Mouse (Mus musculus): Measurements from ENCODE around the gene Itm2b. TPM values are rescaled to one million over a fixed set of nuclear protein-coding genes. Genes with fewer than 3 reads are reported as not detected.

Itm2b gene
- polyA plus RNA-seq, 1 experiment = 1,793 TPM

DNA sequence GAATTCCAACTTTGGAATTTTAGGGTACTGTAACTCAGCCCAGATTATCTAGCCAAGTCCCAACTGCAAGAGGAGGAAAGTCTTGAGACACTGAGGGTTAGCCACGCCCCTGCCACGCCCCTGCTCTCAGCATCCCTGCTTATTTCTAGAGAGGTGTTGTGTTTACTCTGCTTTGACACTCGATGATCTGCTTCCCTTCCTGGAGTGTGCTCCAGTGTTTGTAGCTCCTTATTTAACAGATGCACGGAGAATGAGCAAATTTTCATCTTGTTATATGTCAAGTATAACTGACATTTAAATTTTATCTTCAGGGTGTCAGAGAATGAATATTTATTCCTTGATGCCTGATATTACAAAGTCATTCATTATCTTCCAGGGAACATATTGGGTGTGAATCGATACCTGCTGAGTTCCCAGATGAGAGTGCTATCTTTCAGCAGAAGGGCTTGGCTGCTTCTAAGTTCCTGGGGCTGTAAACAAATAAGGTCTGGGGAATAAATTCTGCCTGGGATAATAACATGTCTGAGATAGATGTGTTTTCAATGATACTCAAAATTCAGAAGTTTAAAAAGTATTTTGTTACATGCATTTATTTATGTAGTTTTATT lies 35.2 kb upstream of the Itm2b start:
- Histone ChIP-seq H3K27me3 (ENCODE audit: control insufficient read depth, insufficient read depth, low read length) (no peaks in the 10 kb centered on the region), H3K27ac (ENCODE audit: insufficient read depth, low read length) (peak overlapping the region; percentile 43), H3K4me1 (ENCODE audit: control insufficient read depth, insufficient read depth, low read length) (peaks cover 30% of the 10 kb centered on the region), H3K4me3 (replicated peaks; ENCODE audit: insufficient read depth, low read depth, low read length) (no peak overlapping the region)
- peak; percentile 33 to 57 for DNase-seq
- 19% methylated on average over 5 of the region's 5 CpGs for WGBS
- TF ChIP-seq POLR2A (IDR thresholded peaks at IDR 0.05; ENCODE audit: borderline replicate concordance, insufficient read depth, low read length) (no peak), CTCF (IDR thresholded peaks at IDR 0.05; ENCODE audit: borderline replicate concordance, insufficient read depth, low read depth, low read length) (no peak)

- H3K27ac ChIP-seq (ENCODE audit: insufficient read depth, low read length) = no peak overlapping the region
- DNase-seq = no peak
These were observed 31.4 kb upstream of the Itm2b start for GRCm38 (mm10) chr14:73416511-73416910.

DNA sequence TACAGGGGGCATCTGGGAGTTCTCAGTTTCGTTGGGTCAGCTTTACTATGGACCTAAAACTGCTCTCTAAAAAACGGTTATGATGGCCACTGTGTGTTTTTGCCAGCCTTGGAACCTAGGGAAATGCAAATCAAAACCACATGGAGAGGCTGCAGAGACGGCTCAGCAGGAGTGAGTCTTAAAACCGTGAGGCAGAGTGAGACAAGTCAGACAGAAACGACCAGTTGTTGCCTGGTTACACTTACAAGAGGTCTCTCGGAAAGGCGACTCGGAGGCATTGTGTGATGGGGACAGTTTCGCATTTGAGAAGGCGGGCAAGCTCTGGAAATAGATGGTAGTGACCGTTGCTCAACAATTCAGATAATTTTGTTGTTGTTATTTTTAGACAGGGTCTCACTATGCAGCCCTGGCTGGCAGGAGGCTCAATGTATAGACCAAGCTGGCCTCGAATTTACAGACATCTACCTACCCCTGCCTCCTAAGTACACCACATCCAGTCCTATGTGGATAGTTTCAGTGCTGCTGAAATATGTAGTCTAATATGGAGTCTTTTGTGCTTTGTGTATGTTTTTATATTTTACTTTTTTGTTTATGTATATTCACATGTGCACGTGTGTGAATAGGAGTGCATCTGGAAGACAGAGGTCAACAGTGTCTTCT lies 30.4 kb upstream of the Itm2b start:
- H3K4me1 ChIP-seq (ENCODE audit: control insufficient read depth, insufficient read depth, low read length) = peaks cover 11% of the 10 kb centered on the region
- H3K4me3 ChIP-seq (replicated peaks; ENCODE audit: insufficient read depth, low read depth, low read length) = no peak overlapping the region
- no peak for DNase-seq
- no peak overlapping the region for H3K27ac ChIP-seq (ENCODE audit: insufficient read depth, low read length)
- WGBS = 45% methylated on average over 13 of the region's 13 CpGs
- TF ChIP-seq CTCF (IDR thresholded peaks at IDR 0.05; ENCODE audit: borderline replicate concordance, insufficient read depth, low read depth, low read length) (no peak), POLR2A (IDR thresholded peaks at IDR 0.05; ENCODE audit: borderline replicate concordance, insufficient read depth, low read length) (no peak)
- no peaks in the 10 kb centered on the region for H3K27me3 ChIP-seq (ENCODE audit: control insufficient read depth, insufficient read depth, low read length)

More at GRCm38 (mm10) chr14:73416511-73416910, 31.4 kb upstream of the Itm2b start:
- TF ChIP-seq POLR2A (IDR thresholded peaks at IDR 0.05; ENCODE audit: borderline replicate concordance, insufficient read depth, low read length) (no peak), CTCF (IDR thresholded peaks at IDR 0.05; ENCODE audit: borderline replicate concordance, insufficient read depth, low read depth, low read length) (no peak)
- H3K27me3 ChIP-seq (ENCODE audit: control insufficient read depth, insufficient read depth, low read length) = no peaks in the 10 kb centered on the region
- 58% methylated on average over 5 of the region's 5 CpGs for whole genome bisulfite sequencing
- H3K4me3 ChIP-seq (replicated peaks; ENCODE audit: insufficient read depth, low read depth, low read length) = no peak overlapping the region
- peaks cover 20% of the 10 kb centered on the region for H3K4me1 ChIP-seq (ENCODE audit: control insufficient read depth, insufficient read depth, low read length)

GRCm38 (mm10) chr14:73411729-73412128 lies 26.6 kb upstream of the Itm2b start:
- Histone ChIP-seq H3K4me3 (replicated peaks; ENCODE audit: insufficient read depth, low read depth, low read length) (no peak overlapping the region), H3K27me3 (ENCODE audit: control insufficient read depth, insufficient read depth, low read length) (no peaks in the 10 kb centered on the region), H3K27ac (ENCODE audit: insufficient read depth, low read length) (no peak overlapping the region), H3K4me1 (ENCODE audit: control insufficient read depth, insufficient read depth, low read length) (peaks cover 2% of the 10 kb centered on the region)
- WGBS = 90% methylated on average over 1 of the region's 1 CpGs
- no peak for TF ChIP-seq CTCF (IDR thresholded peaks at IDR 0.05; ENCODE audit: borderline replicate concordance, insufficient read depth, low read depth, low read length)
- TF ChIP-seq POLR2A (IDR thresholded peaks at IDR 0.05; ENCODE audit: borderline replicate concordance, insufficient read depth, low read length) = no peak
- DNase-seq = no peak

DNA sequence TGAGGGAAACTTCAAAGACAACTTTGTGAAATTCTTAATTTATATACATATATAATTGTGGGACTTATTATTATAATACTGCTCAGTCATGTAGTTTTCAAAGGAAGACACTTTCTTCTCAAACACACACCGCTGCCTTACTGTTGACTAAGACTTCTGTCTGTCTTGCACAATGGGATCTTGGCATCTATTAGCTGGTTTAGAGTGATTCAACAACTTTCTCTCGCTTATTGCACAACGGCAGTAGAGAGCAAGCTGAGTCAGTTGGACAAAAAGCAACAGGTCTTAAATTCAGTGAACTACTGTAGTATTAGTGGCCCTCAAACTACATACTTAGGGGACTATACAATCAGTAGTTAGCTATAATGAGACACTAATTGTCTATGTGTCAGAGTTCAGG lies 25.0 kb upstream of the Itm2b start:
- Histone ChIP-seq H3K4me1 (ENCODE audit: control insufficient read depth, insufficient read depth, low read length) (no peaks in the 10 kb centered on the region), H3K4me3 (replicated peaks; ENCODE audit: insufficient read depth, low read depth, low read length) (no peak overlapping the region), H3K27me3 (ENCODE audit: control insufficient read depth, insufficient read depth, low read length) (no peaks in the 10 kb centered on the region), H3K27ac (ENCODE audit: insufficient read depth, low read length) (no peak overlapping the region)
- WGBS = 73% methylated on average over 3 of the region's 3 CpGs
- no peak for DNase-seq
- no peak for TF ChIP-seq CTCF (IDR thresholded peaks at IDR 0.05; ENCODE audit: borderline replicate concordance, insufficient read depth, low read depth, low read length)
- no peak for TF ChIP-seq POLR2A (IDR thresholded peaks at IDR 0.05; ENCODE audit: borderline replicate concordance, insufficient read depth, low read length)

- Histone ChIP-seq H3K4me1 (ENCODE audit: control insufficient read depth, insufficient read depth, low read length) (peaks cover 9% of the 10 kb centered on the region), H3K27me3 (ENCODE audit: control insufficient read depth, insufficient read depth, low read length) (no peaks in the 10 kb centered on the region), H3K4me3 (replicated peaks; ENCODE audit: insufficient read depth, low read depth, low read length) (no peak overlapping the region), H3K27ac (ENCODE audit: insufficient read depth, low read length) (no peak overlapping the region)
- WGBS = 74% methylated on average over 4 of the region's 4 CpGs
- DNase-seq = no peak
- no peak for TF ChIP-seq CTCF (IDR thresholded peaks at IDR 0.05; ENCODE audit: borderline replicate concordance, insufficient read depth, low read depth, low read length)
- no peak for TF ChIP-seq POLR2A (IDR thresholded peaks at IDR 0.05; ENCODE audit: borderline replicate concordance, insufficient read depth, low read length)
These were observed 23.2 kb upstream of the Itm2b start for GRCm38 (mm10) chr14:73408223-73408845.

GRCm38 (mm10) chr14:73404016-73404415 lies 18.9 kb upstream of the Itm2b start:
- Histone ChIP-seq H3K27me3 (ENCODE audit: control insufficient read depth, insufficient read depth, low read length) (no peaks in the 10 kb centered on the region), H3K27ac (ENCODE audit: insufficient read depth, low read length) (no peak overlapping the region), H3K4me3 (replicated peaks; ENCODE audit: insufficient read depth, low read depth, low read length) (no peak overlapping the region), H3K4me1 (ENCODE audit: control insufficient read depth, insufficient read depth, low read length) (peaks cover 15% of the 10 kb centered on the region)
- peak; percentile 49 to 58 for DNase-seq
- TF ChIP-seq POLR2A (IDR thresholded peaks at IDR 0.05; ENCODE audit: borderline replicate concordance, insufficient read depth, low read length) = no peak
- WGBS = 45% methylated on average over 3 of the region's 3 CpGs

- DNase-seq = no peak
- no peak overlapping the region for H3K27ac ChIP-seq (ENCODE audit: insufficient read depth, low read length)
- H3K4me1 ChIP-seq (ENCODE audit: control insufficient read depth, insufficient read depth, low read length) = peaks cover 15% of the 10 kb centered on the region
- WGBS = 33% methylated on average over 5 of the region's 5 CpGs
- no peak overlapping the region for H3K4me3 ChIP-seq (replicated peaks; ENCODE audit: insufficient read depth, low read depth, low read length)
- TF ChIP-seq POLR2A (IDR thresholded peaks at IDR 0.05; ENCODE audit: borderline replicate concordance, insufficient read depth, low read length) = no peak
- TF ChIP-seq CTCF (IDR thresholded peaks at IDR 0.05; ENCODE audit: borderline replicate concordance, insufficient read depth, low read depth, low read length) = no peak
- no peaks in the 10 kb centered on the region for H3K27me3 ChIP-seq (ENCODE audit: control insufficient read depth, insufficient read depth, low read length)
These were observed 18.3 kb upstream of the Itm2b start for GRCm38 (mm10) chr14:73403351-73403750.
